Mouse (Mus musculus) limb, embryonic 11.5 days (tissue): Measurements from ENCODE around the gene Pus10. TPM values are rescaled to one million over a fixed set of nuclear protein-coding genes. Genes with fewer than 3 reads are reported as not detected.
A peak's percentile ranks its signal among the peaks of the same experiment; 100 is the strongest.

Experiments used
- ATAC-seq: fragments of 200-750 bp; cut with Nextera tagmentation; 2 replicates; pipeline ENCODE4 v1.8.0; 2017; ENCODE audit warnings: low read depth; ENCODE audit not compliant: insufficient number of reproducible peaks, low FRiP score, low TSS enrichment
- DNase-seq: peaks from one replicate; pipeline ENCODE4 v3.0.0-alpha.2; 2015; ENCODE audit warnings: low spot score
- H3K27ac ChIP-seq: fragments of 300-500 bp; sonication (generic); replicated peaks from 2 replicates; pipeline ENCODE4 v1.5.1; 2014; ENCODE audit warnings: low read depth, mild to moderate bottlenecking, low read length
- H3K27me3 ChIP-seq: fragments of 300-500 bp; sonication (generic); 2 replicates; pipeline ENCODE4 v1.6.1; 2014; ENCODE audit warnings: mild to moderate bottlenecking, low read length, mixed read lengths; ENCODE audit not compliant: control insufficient read depth, insufficient read depth
- H3K36me3 ChIP-seq: fragments of 300-500 bp; sonication (generic); 2 replicates; pipeline ENCODE4 v1.6.1; 2014; ENCODE audit warnings: mild to moderate bottlenecking, low read length, moderate library complexity, mixed read lengths; ENCODE audit not compliant: control insufficient read depth, insufficient read depth
- H3K4me1 ChIP-seq: fragments of 300-500 bp; sonication (generic); 2 replicates; pipeline ENCODE4 v1.6.1; 2014; ENCODE audit warnings: low read length, mixed read lengths; ENCODE audit not compliant: control insufficient read depth, insufficient read depth
- H3K4me2 ChIP-seq: fragments of 300-500 bp; sonication (generic); 2 replicates; pipeline ENCODE4 v1.6.1; 2014; ENCODE audit warnings: low read depth, mild to moderate bottlenecking, moderate library complexity; ENCODE audit not compliant: severe bottlenecking
- H3K4me3 ChIP-seq: fragments of 300-500 bp; sonication (generic); 2 replicates; pipeline ENCODE4 v1.5.1; 2014; ENCODE audit warnings: low read depth, low read length
- H3K9ac ChIP-seq: fragments of 300-500 bp; sonication (generic); 2 replicates; pipeline ENCODE4 v1.6.1; 2014; ENCODE audit warnings: mild to moderate bottlenecking, low read length
- H3K9me3 ChIP-seq: fragments of 300-500 bp; sonication (generic); 2 replicates; pipeline ENCODE4 v1.6.1; 2016; ENCODE audit warnings: low read length; ENCODE audit not compliant: control insufficient read depth
- WGBS: fragments of 180-500 bp; shearing (Covaris S2); extraction: QIAGEN DNeasy Blood & Tissue Kit; methylation state at CpG from one replicate; pipeline ENCODE4 v1.1.7; 2014; 5-methylcytosine and 5-hydroxymethylcytosine counted together
- polyA plus RNA-seq: library from polyadenylated mRNA; unstranded; fragments of >200 nt; fragmentation: Nextera tagmentation; extraction: Ambion mirVana; gene quantifications from 2 replicates; pipeline ENCODE4 v1.2.1, GENCODE M21; 2014

The Pus10 gene
- polyA plus RNA-seq, 1 experiment from 2014 or later = 34.0 TPM

DNA sequence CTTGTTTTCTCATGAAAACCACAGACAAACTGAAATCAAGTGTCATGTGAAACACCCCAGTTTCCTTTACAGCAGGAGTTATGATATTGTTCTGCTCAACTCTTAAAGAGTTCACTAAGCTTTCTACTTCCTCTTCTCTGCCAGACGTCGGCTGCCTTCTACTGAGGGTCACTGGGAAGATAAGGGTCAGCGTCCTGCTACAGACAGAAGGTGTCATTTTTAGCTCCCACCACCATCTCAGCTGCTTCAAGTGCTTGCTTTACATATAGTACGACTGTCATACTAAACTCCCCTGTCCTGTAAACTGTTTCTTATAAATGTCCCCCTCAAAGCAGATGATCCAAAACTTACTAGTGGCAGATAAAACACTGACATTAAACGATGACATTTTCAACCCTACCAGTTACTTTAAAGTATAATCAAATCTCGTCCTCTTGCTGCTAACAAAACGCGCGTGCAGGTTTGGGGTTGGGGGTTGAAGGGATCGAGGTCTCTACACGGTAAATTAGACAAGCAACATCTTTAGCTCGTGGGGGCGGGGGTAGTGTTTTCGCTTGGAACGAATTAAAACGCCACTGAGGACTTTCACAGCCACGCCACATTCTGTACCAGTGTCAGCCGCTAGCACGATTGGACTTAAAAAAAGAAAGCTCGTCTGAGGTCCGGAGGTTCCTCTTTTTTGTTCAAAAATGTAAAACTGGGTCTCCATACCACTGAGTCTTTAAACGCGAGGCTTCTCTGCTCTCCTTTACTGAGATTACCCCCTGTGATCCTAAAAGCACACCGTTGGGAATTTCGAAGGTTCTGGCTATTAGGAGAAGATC lies 104.4 kb downstream of the Pus10 start:
- no peak overlapping the region for H3K9ac ChIP-seq
- peak overlapping the region; percentile 49 for H3K4me2 ChIP-seq
- no peaks in the 10 kb centered on the region for H3K9me3 ChIP-seq
- no peaks in the 10 kb centered on the region for H3K27me3 ChIP-seq
- H3K4me1 ChIP-seq = 0 out of 2 replicates have a peak, but pooled peaks cover 2% of the 10 kb centered on the region
- H3K27ac ChIP-seq = no peak overlapping the region
- under 1% methylated on average over 25 of the region's 25 CpGs for WGBS
- ATAC-seq = no peak
- peak overlapping the region; percentile 66 for H3K4me3 ChIP-seq
- no peaks in the 10 kb centered on the region for H3K36me3 ChIP-seq
- peak; percentile 43 for DNase-seq

DNA sequence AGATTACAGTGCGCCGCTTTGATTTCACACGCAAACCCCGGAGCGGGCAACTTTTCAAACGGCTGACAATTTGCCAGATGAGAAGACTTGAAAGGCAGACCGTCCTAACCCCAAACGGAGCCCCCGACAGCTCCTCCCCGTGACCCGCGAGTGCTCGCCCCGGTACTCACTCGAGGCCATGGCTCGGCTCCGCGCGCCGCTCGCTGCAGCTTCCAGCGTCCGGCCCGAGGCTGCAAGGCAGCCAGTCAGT lies 105.0 kb downstream of the Pus10 start:
- H3K36me3 ChIP-seq = no peaks in the 10 kb centered on the region
- H3K9ac ChIP-seq = peak overlapping the region; percentile 73; the same call in 1 of the 2 replicates
- H3K27me3 ChIP-seq = no peaks in the 10 kb centered on the region
- H3K9me3 ChIP-seq = no peaks in the 10 kb centered on the region
- under 1% methylated on average over 24 of the region's 24 CpGs for WGBS
- peak overlapping the region; percentile 49 for H3K4me2 ChIP-seq
- H3K27ac ChIP-seq = peak overlapping the region; percentile 80
- no peak for DNase-seq
- H3K4me3 ChIP-seq = peak overlapping the region; percentile 66
- ATAC-seq = no peak
- 0 out of 2 replicates have a peak, but pooled peaks cover 2% of the 10 kb centered on the region for H3K4me1 ChIP-seq

DNA sequence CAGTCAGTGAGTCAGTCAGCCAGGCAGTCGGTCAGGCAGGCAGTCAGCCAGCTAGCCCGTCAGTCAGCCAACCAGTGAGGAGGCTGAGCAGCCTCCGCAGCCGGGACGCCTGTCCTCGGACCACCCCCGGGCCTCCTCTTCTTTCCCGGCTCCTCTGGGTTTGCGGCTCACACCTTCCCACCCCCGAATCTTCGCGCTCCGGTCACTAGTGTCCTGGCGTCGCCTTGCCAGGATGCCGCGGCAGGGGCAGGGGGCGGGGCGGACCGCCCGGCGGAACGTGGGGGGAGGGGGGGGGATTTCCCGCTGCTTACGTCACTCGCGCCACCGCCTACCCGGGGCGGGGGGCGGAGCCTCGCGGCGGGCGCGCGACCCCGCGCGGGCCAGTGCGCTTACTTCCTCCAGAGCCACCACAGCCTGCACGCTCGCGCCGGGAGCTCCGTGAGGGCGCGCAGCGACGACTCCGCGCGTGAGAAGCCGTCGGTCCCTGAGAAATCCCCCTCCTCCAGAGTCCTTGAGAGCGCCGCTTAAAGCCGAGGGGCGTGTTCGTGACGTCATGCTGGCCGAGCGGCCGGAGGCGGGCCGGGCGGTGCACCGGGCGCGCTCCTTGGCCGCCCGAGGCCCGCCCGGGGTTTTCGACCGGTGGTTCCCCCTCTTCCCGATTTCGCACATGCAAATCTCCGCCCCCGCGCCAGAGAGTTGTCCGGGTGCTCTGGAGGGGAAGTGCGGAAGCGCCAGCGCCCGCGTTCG lies 105.5 kb downstream of the Pus10 start, which contains the start of gene Rel:
Gene Rel, minus strand, starts transcription at position 211 of the 747 bp plus-strand sequence.
- DNase-seq = peak; percentile 88
- 0 out of 2 replicates have a peak, but pooled peaks cover 2% of the 10 kb centered on the region for H3K4me1 ChIP-seq
- H3K9me3 ChIP-seq = no peaks in the 10 kb centered on the region
- H3K27me3 ChIP-seq = no peaks in the 10 kb centered on the region
- H3K27ac ChIP-seq = peak within 1 kb of the TSS; percentile 80
- WGBS = under 1% methylated on average over 73 of the region's 88 CpGs
- ATAC-seq = peak; percentile 91
- peak within 1 kb of the TSS; percentile 66 for H3K4me3 ChIP-seq
- H3K36me3 ChIP-seq = no peaks in the 10 kb centered on the region
- peak within 1 kb of the TSS; percentile 49 for H3K4me2 ChIP-seq
- peak within 1 kb of the TSS; percentile 73 for H3K9ac ChIP-seq

DNA sequence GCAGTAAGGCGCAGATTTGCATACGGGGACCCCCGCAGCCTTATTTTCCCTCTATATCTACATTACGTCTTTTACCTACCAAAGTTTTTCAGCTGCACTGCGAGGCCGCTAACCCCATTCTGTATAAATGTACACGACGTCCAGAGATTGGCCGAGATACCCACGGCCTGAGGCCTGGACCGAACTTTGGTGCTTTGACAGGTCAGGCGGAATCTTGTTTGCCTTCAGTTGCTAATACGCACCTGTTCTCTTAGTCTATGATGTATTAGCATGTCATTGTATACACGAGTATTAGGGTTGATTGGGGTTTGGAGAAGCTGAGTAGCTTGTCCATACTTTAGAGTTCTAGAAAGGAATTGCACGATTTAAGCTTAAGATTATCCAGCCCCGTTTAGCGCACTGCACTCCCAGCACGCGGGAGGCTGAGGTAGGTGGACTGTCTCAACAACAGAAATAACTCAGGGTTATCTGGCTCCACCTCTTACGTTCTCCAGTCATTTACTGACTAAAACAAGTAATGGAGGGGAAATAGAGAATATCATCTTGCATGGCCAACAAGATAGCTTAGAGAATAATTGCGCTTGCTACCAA lies 106.1 kb downstream of the Pus10 start:
- Histone ChIP-seq H3K36me3 (no peaks in the 10 kb centered on the region), H3K9ac (peak overlapping the region; percentile 73), H3K4me1 (0 out of 2 replicates have a peak, but pooled peaks cover 2% of the 10 kb centered on the region), H3K27ac (peak overlapping the region; percentile 80; the same call in 1 of the 2 replicates), H3K9me3 (no peaks in the 10 kb centered on the region), H3K4me2 (peak overlapping the region; percentile 49), H3K4me3 (peak overlapping the region; percentile 66), H3K27me3 (no peaks in the 10 kb centered on the region)
- no peak for ATAC-seq
- 6% methylated on average over 21 of the region's 21 CpGs for WGBS
- DNase-seq = peak; percentile 25

DNA sequence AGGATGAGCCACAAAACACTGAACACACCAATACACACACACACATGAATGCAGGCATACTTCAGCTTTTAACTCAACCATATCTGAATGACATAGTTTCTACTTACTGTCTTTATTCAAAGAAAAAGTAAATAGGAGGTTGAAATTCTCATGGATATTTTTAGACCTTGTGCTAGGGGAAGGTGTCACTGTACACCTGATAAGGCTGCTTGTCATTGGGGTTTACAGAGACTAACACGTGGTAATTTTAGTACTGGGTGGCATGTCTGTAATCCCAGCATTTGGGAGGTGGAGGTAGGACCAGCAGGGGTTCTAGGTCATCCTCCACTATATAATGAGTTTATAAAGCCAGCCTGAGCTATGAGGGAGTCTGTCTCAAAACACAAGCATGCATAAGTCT lies 107.0 kb downstream of the Pus10 start:
- Histone ChIP-seq H3K9ac (no peak overlapping the region), H3K4me3 (no peak overlapping the region), H3K4me2 (no peak overlapping the region), H3K4me1 (0 out of 2 replicates have a peak, but pooled peaks cover 2% of the 10 kb centered on the region), H3K27me3 (no peaks in the 10 kb centered on the region), H3K27ac (no peak overlapping the region), H3K9me3 (no peaks in the 10 kb centered on the region), H3K36me3 (no peaks in the 10 kb centered on the region)
- no peak for DNase-seq
- 58% methylated on average over 1 of the region's 1 CpGs for WGBS
- no peak for ATAC-seq

DNA sequence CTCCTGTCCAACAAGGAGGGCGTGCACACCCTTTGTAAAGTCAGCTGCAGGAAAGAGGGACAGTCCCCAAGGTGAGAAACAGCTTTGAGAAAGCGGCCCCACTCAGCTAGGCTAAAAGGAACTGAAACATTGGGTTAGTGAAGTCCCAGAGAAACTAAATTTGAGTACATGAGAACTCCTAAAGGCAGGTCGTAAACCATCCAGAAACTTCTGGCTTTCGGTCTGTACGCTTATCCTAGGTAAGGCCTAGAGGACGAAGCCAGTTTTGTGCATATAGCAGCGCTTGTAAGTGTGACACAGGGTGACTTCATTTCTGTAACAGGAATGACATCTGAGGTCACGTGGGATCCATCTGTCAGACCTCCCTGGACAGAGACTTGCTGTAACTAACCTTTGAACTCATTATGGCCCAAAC lies 113.3 kb downstream of the Pus10 start:
- H3K4me3 ChIP-seq = no peak overlapping the region
- 81% methylated on average over 8 of the region's 8 CpGs for WGBS
- no peaks in the 10 kb centered on the region for H3K9me3 ChIP-seq
- H3K27me3 ChIP-seq = no peaks in the 10 kb centered on the region
- no peaks in the 10 kb centered on the region for H3K36me3 ChIP-seq
- H3K27ac ChIP-seq = no peak overlapping the region
- no peaks in the 10 kb centered on the region for H3K4me1 ChIP-seq
- no peak for ATAC-seq
- no peak overlapping the region for H3K9ac ChIP-seq
- H3K4me2 ChIP-seq = no peak overlapping the region
- no peak for DNase-seq

DNA sequence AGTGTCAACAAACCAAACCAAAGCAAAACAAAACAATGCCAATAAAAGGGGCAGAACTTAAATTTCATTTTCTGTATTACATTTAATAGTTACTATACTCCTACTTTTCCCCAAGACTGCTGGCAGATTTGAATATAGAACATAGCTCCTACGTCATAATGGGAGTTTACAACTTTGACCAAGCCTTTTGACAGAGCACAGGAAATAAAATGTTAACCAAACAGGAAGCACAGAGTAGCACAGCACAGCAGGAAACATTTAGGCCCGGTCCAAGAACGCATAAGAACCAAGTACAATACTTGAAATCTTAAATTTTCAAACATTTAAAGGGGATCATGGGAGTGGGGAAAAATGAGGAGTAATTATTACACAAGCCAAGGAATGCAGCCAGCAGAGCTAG lies 116.6 kb downstream of the Pus10 start:
- no peaks in the 10 kb centered on the region for H3K4me1 ChIP-seq
- ATAC-seq (no peak), DNase-seq (no peak)
- H3K9me3 ChIP-seq = no peaks in the 10 kb centered on the region
- no peaks in the 10 kb centered on the region for H3K27me3 ChIP-seq
- no peak overlapping the region for H3K27ac ChIP-seq
- no peaks in the 10 kb centered on the region for H3K36me3 ChIP-seq
- H3K9ac ChIP-seq = no peak overlapping the region
- H3K4me2 ChIP-seq = no peak overlapping the region
- WGBS = 76% methylated on average over 3 of the region's 3 CpGs
- no peak overlapping the region for H3K4me3 ChIP-seq
